Mouse (Mus musculus) thymus, postnatal 0 days (tissue): Measurements from ENCODE around the gene Zbtb9. TPM values are rescaled to one million over a fixed set of nuclear protein-coding genes. Genes with fewer than 3 reads are reported as not detected.

Source experiments
- DNase-seq: peaks from one replicate; pipeline ENCODE4 v3.0.0-alpha.2; 2015; ENCODE audit warnings: low spot score
- polyA plus RNA-seq: library from polyadenylated mRNA; unstranded; fragments of >200 nt; fragmentation: Nextera tagmentation; extraction: Ambion mirVana; gene quantifications from 2 replicates; pipeline ENCODE4 v1.2.1, GENCODE M21; 2015

Zbtb9 gene
- polyA plus RNA-seq, 1 experiment from 2014 or later, result 24.0 TPM

DNA sequence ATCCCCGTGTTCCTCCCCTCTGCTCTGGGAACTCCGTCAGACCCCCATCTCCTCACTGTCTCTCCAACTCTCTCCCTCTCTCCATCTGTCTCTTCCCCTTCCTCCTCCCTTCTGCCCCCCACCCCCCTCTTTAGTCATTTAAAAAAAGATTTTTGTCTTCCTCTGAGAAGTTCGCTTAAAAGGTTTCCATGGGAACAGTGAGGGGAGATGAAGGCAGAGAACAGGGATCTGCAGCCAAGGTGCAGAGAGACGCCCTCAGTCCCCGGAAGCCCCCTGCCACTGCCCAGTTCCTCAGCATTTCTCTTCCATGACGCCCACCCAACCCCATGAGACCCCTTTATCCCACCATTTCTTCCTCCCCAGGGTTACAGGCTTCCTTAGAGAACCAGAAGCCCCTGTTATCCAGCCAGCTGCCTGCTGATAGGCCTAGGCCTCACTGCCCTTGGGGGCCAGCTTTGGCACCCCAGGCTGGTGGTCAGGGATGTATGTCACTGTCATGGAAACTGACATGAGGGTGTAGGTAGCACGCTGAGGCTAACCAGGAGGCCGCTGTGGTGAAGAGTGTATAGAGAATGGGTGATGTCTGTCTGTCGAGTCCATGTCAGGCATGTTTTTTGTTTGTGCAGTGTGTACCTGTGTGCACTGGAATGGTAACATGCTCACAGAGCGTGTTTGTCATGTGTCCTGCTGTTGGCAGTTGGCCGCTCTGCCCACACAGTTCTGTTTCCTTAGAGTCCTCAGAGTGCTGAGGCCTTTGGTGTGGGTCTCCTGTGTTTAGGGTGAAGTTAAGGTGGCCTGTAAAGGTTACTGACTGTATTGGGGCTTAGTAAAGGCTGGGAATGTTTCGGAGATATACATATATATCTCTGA is 25.5 kb upstream of the Zbtb9 start:
- no peak for DNase-seq

DNA sequence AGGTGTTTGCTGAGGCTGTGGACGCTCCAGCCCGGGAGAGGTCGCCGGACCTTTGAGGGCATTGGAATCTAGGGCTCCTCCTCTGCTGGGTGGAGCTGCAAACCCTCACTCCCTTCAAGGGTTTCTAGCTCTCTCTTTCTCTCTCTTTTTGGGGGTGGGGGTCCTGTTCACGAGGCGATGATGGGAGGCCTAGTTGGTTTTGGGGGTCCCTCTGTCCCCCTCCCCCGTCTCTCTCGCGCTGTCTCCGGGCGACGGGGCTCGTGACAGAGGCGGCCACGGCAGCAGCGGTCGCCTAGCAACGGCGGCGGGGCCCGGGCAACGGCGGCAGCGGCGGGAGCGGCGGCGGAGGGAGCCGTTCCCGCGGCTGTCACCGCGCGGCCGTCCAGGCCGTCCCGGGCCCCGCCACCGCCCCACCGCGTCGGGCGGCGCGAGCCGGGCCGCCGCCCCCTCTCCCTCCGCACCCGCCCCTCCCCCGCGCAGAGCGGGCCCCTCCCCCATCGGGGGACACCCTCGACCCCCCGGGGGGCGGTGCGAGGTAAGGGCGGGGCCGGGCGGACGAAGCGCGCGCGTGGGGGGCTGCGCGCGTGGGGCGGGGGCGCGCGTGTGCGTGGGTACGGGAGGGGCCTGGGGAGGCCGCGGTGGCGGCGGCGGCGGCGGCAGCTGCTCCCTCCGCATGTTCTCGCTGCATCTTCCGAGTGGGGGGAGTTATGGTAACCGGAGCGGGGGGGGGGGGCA is 24.5 kb upstream of the Zbtb9 start:
- DNase-seq, result peak; percentile 40

DNA sequence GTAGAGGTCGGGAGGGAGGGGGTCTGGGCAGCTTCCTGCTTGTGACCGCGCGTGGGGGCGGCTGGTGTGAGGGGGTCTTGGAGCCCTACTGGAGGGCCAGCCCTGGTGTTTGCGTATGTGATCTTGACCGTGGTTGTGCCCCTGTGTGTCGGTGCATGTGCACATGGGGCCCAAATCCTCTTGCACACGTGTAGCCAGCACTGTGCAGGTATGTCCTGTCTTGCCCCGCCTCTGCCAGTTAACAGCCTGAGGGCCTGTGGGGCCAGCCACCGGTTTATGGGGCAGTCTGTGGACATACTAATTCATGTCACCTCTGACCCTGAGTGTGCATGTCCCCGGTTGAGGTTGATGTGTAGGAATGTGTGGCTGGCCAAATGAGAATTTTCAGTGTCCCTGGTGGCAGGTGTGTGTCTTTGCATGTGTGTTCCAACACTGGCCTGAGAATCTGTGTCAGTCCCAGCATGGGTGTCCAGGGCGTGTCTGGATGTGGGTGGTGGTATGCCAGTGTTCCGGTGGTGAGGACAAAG is 23.9 kb upstream of the Zbtb9 start:
- peak; percentile 13 for DNase-seq

DNA sequence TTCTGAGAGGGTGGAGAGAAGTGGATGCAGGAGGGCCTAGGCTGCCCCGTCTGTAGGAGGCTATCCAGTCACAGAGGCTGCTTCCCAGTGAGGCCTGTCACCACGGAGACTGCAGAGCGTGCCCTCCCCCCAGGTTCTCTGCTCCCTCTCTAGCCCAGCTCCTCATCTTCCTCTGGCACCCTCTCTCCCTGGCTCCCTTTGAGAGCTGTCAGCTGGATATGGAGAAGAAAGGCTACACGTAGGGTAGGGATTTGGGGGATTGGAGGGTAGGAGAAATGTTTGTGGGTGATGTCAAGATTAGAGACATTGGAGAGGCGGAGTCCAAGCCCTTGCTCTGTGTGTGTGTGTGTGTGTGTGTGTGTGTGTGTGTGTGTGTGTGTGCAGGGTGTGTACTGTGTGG is 23.1 kb upstream of the Zbtb9 start:
- no peak for DNase-seq

DNA sequence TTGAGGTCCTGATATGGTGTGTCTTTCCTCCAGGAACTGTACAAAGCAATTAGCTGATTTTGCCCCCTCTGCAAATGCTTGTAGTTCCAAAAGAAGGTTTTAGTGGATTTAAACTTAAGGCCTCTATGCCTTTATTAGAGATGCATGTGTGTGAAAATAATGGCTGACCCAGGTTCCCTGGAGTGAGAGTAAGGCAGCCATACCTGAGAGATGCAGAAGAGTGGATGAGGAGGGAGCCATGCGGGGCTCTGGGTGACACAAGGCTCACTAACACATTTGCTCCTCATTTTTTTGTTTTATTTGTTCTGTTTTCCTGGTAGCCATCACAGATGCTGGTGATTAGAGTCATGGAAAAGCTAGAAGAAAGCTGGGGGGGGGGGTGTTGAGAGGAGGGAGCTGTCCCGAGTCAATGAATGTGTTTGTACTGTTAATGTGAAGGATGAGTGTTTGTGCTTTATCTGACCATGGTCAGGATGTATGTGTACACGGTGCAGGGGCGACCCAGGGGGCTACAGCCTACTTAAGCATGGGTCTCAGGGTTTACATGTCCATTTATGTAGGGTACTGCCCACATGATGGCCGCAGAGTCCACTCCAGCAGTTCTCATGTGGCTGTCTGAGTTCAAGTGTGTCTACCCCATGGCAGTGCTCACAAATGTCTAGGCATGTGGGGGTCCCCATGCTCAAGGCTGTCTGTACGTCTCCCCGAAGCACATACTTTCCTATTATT is 22.2 kb upstream of the Zbtb9 start:
- no peak for DNase-seq

DNA sequence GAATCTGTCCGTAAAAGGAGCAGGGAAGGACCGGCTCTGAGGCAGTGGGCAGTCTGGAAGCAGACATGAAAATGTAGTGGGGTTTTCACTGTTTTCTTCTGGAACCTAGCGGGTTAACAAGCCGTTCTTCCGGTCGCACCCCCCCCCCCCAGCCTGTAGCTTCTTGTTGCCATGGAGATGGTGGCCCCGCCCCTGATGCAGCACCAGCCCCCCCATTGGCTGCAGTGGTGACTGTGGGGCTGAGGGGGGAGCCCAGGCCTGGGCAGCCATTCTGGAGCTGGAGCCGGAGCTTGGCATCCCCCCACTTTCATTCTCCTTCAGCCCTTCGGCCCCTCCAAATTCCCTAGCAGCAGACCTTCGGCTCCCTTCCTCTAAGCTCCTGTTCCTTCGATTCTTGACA is 21.6 kb upstream of the Zbtb9 start:
- peak; percentile 88 for DNase-seq

DNA sequence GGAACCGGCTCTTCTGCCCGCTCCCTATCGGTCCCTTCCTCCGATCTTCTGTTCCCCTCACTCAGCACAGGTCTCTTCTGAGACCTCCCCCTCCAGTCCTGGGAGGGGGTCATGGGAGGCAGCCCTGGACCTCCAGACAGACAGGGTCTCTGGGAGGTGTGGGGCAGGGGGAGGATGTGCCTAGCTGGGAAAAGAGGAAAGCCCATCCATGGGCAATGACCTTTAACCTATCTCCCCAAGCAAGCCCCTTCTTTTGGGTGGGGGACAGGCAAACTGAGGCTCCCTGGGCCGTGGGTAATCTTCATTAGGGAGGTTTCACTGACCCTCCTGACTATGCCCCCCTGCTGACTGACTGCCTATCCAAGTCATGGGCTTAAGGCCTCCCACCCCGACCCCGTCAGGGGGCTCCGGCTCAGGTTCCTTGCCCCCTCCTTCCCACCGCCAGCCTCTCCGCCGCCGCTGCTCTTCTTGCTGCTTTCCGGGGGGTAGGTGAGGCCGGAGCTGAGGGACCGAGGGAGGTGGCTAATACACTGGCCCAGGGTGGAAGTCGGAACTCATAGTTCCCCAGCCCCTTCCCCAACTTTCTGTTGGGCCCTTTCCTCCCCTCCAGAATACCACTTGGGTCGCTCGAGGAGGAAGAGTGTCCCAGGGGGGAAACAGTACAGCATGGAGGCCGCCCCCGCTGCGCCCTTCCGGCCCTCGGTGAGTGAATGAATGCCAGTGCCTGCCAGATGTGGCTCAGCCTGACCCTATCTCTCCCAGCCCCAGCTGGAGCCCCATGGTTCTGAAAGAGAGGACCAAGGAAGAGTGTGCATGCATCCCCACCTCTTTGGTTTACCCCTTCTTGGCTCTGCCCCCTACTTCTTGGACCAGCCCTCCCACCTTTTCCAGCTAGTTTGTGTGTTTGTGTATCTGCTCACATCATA is 20.8 kb upstream of the Zbtb9 start:
- peak; percentile 17 for DNase-seq

DNA sequence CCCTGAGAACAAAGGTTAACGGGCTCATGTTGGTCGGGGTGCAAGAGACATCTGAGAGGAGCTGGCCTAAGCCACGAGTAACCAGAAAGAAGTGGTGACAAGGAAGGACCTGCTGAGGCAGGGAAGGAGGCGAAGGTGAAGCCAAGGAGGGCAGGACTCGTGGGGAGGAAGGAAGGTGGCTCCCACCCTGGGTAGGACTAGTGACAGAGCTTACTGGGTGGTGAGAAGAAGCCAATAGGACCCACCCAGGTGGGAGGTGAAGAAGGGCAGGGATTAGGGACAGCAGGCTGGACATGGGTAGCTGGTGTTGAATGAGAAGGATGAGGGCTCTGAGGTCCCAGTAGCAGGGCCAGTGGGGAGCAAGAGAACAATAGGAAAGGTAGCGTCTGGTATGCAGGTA is 19.8 kb upstream of the Zbtb9 start:
- no peak for DNase-seq

DNA sequence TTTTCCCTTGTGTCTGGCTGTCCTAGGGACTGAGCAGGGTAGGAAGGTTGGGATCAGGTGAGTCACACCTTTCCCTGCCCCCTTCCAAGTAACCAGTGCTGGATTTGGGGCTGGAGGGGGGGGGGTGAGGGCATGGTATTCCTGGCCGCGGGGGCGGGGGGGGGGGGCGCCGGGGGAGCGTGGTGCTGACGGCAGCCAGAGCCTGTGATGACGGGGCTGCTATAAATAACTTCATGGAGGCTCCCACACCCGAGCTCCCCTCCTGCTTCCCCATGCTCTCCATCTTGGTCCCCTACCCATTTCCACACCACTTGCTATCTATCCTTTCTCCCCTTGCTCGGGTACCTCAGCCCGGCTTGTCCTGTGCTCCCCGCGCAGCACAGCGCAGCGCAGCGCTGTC is 19.2 kb upstream of the Zbtb9 start:
- DNase-seq, result no peak

DNA sequence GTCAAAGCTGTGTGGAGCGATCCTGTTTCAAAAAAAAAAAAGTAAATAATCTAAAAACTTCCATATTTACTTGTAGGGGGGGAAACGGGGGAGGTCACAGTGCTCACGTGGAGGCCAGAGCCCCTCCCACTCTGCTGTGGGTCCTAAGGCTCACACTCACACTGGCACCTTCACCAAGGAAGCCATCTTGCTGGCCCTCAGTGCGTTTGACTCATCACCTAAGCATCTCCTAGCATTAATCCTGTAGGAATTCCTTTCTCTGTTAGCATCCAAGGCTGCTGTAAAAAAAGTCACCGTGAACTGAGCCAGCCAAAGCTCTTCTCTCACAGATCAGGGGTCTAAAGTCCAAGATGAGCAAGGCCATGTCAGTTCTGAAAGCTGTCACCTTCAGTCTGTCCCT is 16.7 kb upstream of the Zbtb9 start:
- no peak for DNase-seq

DNA sequence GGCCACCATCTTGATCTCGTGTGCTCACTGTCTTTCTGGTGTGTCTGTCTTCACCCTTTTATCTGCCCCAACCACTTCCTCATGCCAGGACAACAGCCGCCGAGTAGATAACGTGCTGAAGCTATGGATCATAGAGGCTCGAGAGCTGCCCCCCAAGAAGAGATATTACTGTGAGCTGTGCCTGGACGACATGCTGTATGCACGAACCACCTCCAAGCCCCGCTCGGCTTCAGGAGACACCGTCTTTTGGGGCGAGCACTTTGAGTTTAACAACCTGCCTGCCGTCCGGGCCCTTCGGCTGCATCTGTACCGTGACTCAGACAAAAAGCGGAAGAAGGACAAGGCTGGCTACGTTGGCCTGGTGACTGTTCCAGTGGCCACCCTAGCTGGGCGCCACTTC is 16.1 kb upstream of the Zbtb9 start:
- no peak for DNase-seq

DNA sequence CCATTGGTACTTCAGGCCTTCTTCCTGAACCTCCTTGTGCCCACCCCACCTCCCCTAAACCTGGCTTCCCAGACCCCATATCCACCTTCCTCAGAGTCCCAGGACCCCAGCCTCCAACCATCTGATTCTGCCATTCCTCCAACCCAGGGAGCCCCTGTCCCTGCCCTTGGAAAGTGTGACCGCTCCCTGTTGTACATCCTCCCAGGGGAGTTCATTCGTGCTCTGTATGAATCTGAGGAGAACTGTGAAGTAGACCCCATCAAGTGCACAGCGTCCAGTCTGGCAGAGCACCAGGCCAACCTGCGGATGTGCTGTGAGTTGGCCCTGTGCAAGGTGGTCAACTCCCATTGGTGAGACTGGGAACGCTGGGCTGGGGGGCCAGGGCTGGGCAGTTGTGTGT is 15.1 kb upstream of the Zbtb9 start:
- no peak for DNase-seq

DNA sequence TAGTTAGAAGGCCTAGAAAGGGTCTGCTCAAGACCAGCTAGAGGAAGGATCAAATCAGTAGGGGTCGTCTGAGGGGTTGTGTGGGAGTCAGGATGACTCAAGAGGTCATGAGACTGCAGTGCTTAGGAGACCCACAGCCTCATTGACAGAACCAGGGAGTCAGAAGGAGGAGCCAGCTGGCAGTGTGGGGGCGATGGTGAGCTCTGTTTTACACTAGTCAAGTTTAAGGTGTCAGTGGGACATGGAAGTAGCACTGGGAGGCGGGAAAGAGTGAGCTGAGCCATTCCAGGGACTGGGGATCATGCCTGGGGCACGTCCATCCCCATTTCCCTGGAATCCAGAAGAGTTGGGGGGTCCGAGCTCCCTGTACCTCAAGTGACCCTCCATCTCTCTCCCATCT is 14.1 kb upstream of the Zbtb9 start:
- DNase-seq, result no peak

DNA sequence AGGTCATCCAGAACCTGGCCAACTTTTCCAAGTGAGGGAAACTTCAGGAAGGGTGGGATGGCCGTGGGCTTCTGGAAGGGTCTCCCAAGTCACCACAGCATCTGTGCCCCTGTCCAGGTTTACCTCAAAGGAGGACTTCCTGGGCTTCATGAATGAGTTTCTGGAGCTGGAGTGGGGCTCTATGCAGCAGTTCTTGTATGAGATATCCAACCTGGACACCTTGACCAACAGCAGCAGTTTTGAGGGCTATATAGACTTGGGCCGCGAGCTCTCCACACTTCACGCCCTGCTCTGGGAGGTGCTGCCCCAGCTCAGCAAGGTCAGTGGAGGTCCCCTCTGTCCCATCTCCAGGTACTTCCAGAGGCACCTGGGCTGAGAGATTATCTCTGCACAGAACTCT is 13.2 kb upstream of the Zbtb9 start:
- no peak for DNase-seq

DNA sequence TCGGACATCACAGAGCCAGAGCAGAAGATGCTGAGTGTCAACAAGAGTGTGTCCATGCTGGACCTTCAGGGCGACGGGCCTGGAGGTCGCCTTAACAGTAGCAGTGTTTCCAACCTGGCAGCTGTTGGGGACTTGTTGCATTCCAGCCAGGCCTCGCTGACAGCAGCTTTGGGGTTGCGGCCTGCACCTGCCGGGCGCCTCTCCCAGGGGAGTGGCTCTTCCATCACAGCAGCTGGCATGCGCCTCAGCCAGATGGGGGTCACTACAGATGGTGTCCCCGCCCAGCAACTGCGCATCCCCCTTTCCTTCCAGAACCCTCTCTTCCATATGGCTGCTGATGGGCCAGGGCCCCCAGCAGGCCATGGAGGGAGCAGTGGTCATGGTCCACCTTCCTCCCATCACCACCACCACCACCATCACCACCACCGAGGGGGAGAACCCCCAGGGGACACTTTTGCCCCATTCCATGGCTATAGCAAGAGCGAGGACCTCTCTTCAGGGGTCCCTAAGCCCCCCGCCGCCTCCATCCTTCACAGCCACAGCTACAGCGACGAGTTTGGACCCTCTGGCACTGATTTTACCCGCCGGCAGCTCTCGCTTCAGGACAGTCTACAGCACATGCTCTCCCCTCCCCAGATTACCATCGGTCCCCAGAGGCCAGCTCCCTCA is 11.3 kb upstream of the Zbtb9 start:
- DNase-seq, result no peak

DNA sequence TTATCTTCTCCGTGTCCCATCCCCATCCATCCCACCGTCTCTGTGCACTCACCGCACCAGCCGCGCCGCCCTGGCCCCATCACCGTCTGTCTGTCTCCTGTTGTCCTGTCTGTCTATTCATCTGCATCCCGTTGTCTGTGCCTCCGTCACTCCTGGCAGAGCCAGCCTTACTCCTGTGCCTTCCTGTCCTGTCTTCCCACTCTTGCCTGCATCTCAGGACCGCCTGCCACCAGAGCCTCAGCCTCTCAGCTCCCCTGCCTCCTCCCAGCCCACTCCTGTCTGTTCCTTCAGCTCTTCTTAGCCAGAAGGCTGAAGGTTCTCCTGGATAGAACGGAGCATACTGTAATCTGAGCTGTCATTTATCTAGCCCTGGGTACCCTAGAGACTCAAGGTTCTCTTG is 6.0 kb upstream of the Zbtb9 start:
- DNase-seq, result no peak

DNA sequence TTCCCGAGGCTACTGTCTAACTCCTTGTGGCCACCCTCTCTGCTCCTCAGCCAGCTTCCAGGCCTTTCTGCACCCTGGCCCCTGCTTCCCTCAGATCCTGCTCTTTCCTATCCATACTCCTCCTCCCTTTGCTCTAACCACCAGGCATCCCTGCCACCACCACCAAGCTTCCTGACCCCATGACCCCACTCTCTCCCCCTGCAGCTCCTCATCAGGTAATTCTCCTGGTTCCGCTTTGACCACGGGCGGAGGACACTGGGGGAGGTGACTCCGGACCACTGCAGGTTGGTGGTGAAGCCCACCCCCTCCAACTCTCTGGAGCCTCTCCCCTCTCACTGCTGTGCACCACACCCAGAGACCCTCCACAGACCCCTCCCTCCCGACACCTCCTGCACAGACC is 5.5 kb upstream of the Zbtb9 start:
- DNase-seq, result no peak

DNA sequence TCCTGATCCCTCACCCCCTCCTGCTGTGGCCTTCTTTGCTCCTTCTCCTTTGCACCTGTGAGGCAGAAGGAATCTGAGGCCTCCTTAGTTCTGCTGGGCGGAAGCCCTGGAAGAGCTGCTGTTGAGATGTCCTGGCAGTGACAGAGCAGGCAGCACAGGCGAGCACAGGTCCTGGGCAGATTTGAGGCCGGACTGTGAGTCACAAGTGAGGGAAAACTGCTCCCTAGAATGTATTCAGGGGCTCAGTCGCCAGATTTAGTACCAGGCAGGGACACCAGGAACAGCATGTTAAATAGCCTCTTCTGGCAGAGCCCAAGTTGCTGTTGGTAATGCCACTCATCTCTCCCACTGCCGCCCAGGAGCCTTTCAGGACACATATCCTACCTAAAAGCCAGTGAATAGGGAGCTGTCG is 4.8 kb upstream of the Zbtb9 start:
- no peak for DNase-seq

DNA sequence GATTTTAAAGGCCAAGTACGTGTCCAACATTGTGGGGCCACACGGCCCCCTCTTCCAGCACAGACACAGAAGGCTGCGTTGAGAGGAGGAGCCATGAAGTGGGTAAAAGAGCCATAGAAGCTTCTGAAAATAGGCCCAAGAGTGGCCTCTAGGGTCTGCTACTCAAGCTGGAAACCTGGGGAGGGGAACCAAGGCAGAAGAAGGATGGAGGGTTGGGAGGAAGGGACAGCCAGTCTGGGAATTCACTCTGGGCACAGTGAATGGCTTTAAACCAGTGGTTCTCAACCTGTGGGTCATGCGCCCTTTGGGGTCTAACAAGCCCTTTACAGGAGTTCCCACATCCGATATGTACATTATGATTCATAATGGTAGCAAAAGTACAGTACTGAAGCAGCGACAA is 3.7 kb upstream of the Zbtb9 start:
- no peak for DNase-seq

DNA sequence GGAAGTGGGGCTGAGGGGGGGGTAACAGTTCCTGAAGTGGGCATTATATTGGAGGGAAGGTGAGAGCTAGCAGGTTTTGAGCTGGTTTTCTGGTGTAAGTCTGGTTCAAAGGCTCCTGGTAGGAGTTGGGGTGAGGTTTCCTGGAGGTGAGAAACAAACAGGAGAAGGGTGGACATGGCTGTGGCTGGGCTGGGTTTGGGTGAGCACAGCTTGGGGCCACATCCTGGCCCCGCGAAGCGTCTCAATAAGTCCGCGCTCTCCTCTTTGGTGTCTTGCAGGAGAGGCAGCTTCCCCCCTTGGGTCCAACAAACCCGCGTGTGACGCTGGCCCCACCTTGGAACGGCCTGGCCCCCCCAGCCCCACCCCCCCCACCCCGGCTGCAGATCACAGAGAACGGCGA is 2.7 kb upstream of the Zbtb9 start:
- DNase-seq, result no peak
